Mouse (Mus musculus) macrophage (primary cell): ENCODE measurements around the gene Hspa12a. TPM values are rescaled to one million over a fixed set of nuclear protein-coding genes. Genes with fewer than 3 reads are reported as not detected.

Source experiments
- H3K27ac ChIP-seq: fragments of 350-480 bp; formaldehyde crosslinking; 2 replicates; pipeline ENCODE4 v1.9.0; 2021
- H3K36me3 ChIP-seq: fragments of 350-480 bp; formaldehyde crosslinking; 2 replicates; pipeline ENCODE4 v1.9.0; 2021; ENCODE audit errors: inconsistent target
- H3K4me3 ChIP-seq: fragments of 350-480 bp; formaldehyde crosslinking; 2 replicates; pipeline ENCODE4 v1.9.0; 2021; ENCODE audit errors: inconsistent target
- H3K79me2 ChIP-seq: fragments of 350-480 bp; formaldehyde crosslinking; 2 replicates; pipeline ENCODE4 v1.9.0; 2021; ENCODE audit errors: inconsistent target
- WGBS: methylation state at CpG from one replicate; pipeline ENCODE4 v1.1.7; 2026; ENCODE audit warnings: inconsistent platforms; ENCODE audit not compliant: missing documents; 5-methylcytosine and 5-hydroxymethylcytosine counted together
- polyA plus RNA-seq: library from polyadenylated mRNA; stranded (reverse); fragments of 250-400 nt; gene quantifications from 3 replicates; pipeline ENCODE4 v1.2.4, GENCODE M21; 2018; ENCODE audit warnings: inconsistent platforms

The Hspa12a gene
- polyA plus RNA-seq, 1 experiment from 2014 or later = not detected

GRCm38 (mm10) chr19:58750822-58751221 lies 192.6 kb downstream of the Hspa12a start:
- Histone ChIP-seq H3K4me3 (no peak overlapping the region), H3K79me2 (no peaks in the 10 kb centered on the region), H3K27ac (no peak overlapping the region), H3K36me3 (no peaks in the 10 kb centered on the region)
- WGBS = 80% methylated on average over 2 of the region's 2 CpGs

- Histone ChIP-seq H3K27ac (no peak overlapping the region), H3K36me3 (no peaks in the 10 kb centered on the region)
- WGBS = 91% methylated on average over 9 of the region's 9 CpGs
Measured at GRCm38 (mm10) chr19:58747498-58748000, 195.9 kb downstream of the Hspa12a start.

More at GRCm38 (mm10) chr19:58747498-58748000, 195.9 kb downstream of the Hspa12a start:
- no peak overlapping the region for H3K4me3 ChIP-seq
- no peaks in the 10 kb centered on the region for H3K79me2 ChIP-seq

Other genes starting within 250 kb of the Hspa12a start
- gene Pnliprp1, start 214.8 kb downstream of the Hspa12a start, polyA plus RNA-seq = not detected in 3 replicates
- gene Pnliprp2, start 183.9 kb downstream of the Hspa12a start, polyA plus RNA-seq = not detected in 3 replicates
- not detected in 3 replicates for gene 1700019N19Rik, start 149.2 kb downstream of the Hspa12a start, polyA plus RNA-seq
- not detected in 3 replicates for gene Eno4, start 229 bp downstream of the Hspa12a start, polyA plus RNA-seq
- gene Shtn1, start 132.4 kb upstream of the Hspa12a start, polyA plus RNA-seq = 31.2 to 80.8 TPM (median 43.7 TPM) in 3 replicates
- not detected in 3 replicates for gene Vax1, start 226.4 kb upstream of the Hspa12a start, polyA plus RNA-seq